Mouse (Mus musculus): ENCODE measurements at regions not wholly inside any gene's neighbourhood (a gene's known extent, or its start where the extent isn't known, plus 50 kb on each side); places are given as distances from the start of the nearest gene placed in this dataset.

- Histone ChIP-seq H3K9me3 (no peaks in the 10 kb centered on the region), H3K4me1 (no peaks in the 10 kb centered on the region), H3K9ac (no peak overlapping the region), H3K27me3 (no peaks in the 10 kb centered on the region), H3K4me3 (no peak overlapping the region), H3K27ac (no peak overlapping the region), H3K36me3 (no peaks in the 10 kb centered on the region), H3K4me2 (no peak overlapping the region)
- 82% methylated on average over 3 of the region's 3 CpGs for WGBS
- no peak for ATAC-seq (ENCODE audit: insufficient number of reproducible peaks, insufficient read depth, low FRiP score, low TSS enrichment, low read depth)
These were observed 51.1 kb upstream of the Rapgef5 start for GRCm38 (mm10) chr12:117465206-117465605.

- Histone ChIP-seq H3K4me1 (no peaks in the 10 kb centered on the region), H3K36me3 (no peaks in the 10 kb centered on the region), H3K4me3 (no peak overlapping the region), H3K4me2 (no peak overlapping the region), H3K27ac (no peak overlapping the region), H3K27me3 (no peaks in the 10 kb centered on the region), H3K9ac (no peak overlapping the region), H3K9me3 (no peaks in the 10 kb centered on the region)
- ATAC-seq (ENCODE audit: insufficient number of reproducible peaks, insufficient read depth, low FRiP score, low TSS enrichment, low read depth), result no peak
- 47% methylated on average over 7 of the region's 7 CpGs for WGBS
These were observed 50.3 kb upstream of the Rapgef5 start for GRCm38 (mm10) chr12:117465998-117466397.
